Mouse (Mus musculus) gonadal fat pad, adult 2 months (tissue): Measurements from ENCODE around the gene Itgb3. TPM values are rescaled to one million over a fixed set of nuclear protein-coding genes. Genes with fewer than 3 reads are reported as not detected.

Source experiments
- DNase-seq: peaks from one replicate; pipeline ENCODE4 v3.0.0-alpha.2; 2012; ENCODE audit warnings: low read depth
- polyA plus RNA-seq: library from polyadenylated mRNA; depleted of rRNA; stranded (reverse); fragments of >200 nt; gene quantifications from 2 replicates; pipeline ENCODE4 v1.2.3, GENCODE M21; 2012

Gene Itgb3
- polyA plus RNA-seq, 1 experiment, result 3.7 TPM

DNA sequence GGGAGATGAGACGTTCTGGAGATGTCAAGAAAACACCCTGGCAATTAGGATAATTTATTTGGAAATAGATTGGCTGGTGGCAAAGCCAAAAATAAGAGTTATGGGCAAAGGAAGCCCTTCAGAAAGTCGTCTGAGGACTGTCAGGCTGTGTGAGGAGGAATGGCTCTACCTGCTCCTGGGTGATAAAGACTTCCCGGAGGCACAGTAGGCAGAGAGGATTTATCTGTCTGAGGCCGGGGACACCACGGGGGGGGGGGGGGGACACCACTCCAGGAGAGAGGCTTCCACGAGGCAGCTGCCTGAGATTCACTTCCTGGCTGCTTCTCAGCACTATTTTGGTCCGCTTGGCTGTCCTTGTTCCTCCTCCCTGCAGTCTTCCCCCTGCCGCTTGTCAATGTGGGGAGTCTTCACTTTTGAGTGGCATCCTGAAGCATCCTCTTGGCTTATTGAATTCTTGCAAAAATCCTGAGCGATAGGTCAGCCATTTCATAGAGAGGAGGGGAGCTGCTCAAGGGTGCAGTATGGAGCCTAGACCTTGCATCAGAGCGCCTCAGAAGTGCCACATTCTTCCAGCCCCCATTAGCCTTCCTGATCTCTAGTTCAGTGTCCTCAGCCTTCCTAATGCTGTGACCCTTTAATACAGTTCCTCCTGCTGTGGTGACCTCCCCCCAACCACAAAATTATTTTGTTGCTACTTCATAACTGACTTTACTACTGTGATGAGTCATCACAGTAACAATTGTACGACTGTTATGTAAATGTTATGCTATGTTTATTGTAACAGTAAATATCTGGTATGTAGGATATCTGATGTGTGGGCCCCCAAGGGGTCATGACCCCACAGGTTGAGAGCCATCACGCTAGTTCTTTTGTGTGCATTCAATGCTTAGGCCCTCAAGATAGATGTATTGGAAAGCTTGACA lies 14.5 kb downstream of the Itgb3 start:
- DNase-seq, result no peak

DNA sequence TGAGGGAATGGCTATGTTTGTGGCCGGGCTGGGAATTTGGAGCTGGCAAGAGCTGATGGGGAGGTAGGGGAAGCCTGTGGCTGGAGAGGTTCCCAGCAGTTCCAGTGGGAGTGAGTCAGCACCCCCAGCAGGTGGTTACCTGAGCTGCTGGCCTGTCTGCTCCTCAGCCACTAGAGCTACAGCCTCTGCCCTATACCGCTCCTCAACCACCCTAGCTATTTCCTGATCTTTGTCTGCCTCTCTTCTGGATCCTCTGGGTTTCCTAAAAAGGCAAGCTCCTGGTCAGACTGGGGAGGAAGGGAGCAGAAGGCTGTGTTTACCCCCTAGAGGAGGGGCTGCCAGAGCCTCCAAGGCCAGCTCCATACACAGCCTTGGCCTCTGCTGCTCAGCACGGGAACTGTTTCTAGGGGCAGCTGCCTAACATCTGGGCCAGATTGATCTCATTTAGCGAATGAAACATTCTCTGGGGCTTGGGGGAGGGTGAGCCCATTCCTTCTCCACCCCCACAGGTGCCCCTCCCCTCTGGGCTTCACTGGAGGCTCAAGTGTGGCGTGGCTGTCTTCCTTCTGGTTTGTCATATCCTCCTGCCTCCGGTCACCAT lies 17.1 kb downstream of the Itgb3 start:
- DNase-seq, result no peak

DNA sequence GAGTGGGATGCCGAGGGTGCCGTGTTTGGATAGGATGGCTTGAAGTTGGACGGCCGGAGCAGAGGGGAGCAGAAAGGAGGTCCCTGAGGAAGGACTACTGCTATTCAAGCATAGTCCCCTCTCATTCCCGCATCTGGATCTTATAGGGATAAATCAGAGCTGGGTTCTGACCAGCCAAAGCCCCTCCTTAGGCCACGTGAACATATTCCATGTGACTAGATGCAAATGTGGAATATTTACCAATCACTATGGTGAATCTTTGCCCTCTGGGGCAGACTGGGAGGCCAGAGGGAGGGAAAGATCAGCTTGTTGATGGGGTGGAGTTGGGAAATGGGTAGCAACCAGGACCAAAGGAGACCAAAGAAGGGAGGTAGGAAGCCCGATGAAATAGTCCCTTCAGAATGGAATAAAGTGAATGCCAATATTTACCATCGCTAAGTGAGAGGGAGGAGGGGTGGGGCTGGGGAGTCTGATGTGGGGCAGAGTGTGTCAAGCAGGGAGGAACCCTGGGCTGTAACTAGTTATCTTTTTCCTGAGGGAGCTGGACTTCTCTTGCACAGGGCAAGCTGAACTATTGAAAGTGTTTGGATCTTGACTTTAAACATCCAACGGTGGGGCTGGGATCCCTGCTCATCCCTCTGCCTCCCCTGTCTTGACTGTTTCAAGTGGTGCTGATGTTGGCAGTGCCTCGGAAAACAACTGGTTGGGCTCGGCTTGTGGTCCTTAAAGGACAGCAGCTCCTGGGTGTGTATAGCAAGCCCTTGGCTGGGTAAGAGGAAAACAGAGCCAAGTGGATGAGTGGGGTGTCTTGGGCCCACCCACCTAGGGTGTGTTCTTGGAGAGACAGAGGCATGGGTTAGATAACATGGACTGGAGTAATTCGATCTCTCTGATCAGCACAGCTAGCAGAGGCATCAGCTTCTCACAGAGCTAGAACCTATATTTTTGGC lies 17.9 kb downstream of the Itgb3 start:
- no peak for DNase-seq

DNA sequence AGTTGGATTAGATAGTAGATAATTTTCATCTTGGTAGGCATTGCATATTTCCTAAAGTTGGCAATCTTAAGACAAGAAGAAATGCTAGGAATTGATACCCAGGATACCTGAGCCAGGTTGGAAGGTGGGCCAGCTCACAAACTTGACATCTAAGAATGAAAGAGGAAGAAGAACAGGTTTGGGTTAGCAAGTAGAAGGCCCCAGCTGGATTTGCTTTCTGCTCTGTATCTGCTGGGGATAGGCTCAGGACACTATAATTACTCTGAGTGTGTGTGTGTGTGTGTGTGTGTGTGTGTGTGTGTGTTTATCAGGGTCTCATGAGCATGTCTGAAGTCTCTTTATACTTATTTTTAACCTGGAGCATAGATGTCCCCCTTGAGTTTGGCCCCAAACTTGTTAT lies 18.8 kb downstream of the Itgb3 start:
- no peak for DNase-seq

DNA sequence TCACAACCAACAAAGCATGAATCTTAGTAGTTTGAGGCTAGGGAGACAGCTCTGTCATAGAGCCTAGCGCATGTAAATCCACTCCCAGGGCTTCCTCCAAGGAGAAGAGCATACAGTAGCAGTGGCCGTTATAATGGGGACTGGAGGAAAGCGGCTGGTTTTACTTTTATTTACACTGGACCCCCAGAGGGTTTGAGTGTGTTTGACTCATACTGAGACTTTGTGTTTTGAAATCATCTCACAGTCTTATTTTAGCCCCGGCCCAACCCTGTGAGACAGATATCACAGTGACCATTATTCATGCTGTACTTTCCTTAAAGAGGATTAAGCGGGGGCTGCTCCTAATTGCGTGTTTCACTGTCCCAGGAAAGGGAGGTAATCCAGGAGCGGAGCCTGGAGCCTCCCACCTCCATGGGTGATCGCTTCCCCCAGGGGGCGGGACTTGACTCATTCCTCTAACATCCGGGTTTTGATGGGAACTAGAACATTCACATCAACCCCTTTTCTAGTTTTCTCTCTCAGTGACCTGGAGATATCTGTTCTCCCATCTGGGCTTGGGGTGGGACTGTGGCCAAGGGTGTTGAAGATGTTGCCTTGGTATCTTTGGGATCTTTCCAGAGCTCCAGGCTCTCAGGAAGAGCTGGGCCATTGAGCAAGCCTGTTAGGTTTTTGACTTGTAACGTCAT lies 20.0 kb downstream of the Itgb3 start:
- no peak for DNase-seq

DNA sequence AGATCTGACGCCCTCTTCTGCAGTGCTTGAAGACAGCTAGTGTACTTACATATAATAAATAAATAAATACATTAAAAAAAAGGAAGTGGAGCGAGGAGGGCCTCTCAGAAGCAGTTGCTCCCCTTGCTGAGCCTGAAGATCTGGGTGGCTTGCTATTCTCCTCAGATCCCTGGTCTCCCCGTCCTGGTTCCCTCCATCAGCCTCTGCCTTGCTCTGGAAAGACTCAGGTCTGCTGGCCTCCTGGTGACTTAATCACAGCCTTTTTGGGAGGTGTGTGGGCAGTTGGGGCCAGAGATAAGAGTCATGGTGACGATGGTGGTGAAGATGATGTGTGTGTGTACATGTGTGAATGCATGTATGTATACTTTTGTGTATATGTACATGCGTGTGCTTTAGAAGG lies 20.8 kb downstream of the Itgb3 start:
- no peak for DNase-seq

DNA sequence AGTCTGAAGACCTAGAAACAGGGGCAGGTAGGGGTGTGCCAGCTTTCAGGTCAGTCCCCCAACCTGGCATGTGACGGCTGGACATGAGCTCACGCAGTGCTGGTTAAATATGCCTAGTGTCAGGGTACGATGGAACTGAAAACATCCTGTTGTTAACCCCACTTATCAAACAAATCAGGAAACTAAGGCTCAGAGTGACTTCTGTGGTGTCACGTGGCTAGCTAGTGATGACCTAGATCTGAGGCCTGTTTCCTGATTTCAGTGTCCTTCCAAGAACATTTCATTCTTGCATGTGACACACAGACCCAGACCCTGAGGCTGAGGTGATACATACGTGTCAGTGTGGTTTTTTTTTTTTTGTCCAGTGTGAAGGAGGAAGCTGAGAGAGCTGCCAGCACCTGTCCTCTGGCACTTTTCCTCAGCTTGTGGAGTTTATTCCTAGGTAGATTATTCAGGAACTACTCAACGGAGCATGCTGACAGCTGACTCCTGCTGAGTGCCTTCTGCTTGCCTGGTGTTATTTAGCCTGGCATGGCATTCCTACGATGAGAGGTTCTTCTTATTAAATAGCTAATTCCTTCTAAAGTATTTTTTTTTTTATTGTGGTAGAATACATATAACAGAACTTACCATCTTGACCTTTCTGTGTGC lies 22.5 kb downstream of the Itgb3 start:
- no peak for DNase-seq

DNA sequence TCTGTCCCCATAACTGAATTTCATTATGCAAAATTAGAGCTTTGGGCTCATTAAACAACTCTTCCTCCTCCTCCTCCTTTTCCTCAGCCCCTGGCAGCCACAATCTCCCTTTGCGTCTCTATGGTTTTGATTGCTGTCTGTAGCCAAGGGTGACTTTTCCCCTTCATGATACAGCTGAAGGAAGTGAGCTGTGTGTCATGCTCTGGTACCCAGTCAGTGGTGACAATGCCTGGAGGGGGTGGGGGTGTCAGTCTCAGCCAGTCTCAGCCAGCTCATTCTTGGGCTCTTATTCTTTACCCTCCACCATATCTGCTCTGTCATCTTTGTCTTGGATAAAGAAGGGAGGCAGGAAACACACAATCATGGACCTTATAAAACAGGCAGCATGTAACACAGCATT lies 23.5 kb downstream of the Itgb3 start:
- DNase-seq, result no peak

DNA sequence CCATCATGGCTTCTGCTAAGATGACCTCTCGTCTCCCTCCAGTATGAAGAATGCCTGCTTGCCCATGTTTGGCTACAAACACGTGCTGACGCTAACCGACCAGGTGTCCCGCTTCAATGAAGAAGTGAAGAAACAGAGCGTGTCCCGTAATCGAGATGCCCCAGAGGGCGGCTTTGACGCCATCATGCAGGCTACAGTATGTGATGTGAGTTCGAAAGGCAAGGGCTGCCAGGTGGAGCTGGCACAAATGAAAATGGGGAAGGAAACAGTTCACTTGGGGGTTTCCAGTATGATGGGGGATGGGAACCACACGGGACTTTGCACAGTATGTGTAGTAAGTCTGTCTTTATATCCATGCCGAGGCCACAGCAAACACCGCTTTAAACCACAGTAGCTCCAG lies 29.2 kb downstream of the Itgb3 start:
- DNase-seq, result no peak

DNA sequence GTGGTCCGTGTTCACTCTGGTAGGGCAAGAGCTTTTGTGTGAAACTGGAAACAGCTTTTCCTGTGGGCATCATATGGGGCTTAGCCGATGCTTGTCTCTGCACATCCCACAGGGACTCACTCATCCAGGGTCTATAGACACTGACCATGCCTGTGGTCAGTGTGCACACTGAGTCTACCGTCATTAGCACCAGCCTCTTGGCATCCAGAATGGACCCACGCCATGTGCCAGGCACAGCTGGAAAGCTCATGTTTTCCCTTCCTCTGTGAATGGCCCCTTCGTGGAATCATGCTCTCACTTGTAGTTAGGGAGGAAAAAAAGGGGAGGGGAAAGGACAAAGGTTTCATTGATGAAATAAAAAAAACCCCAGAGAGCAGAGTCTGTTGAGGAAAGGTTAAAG lies 30.2 kb downstream of the Itgb3 start:
- no peak for DNase-seq

DNA sequence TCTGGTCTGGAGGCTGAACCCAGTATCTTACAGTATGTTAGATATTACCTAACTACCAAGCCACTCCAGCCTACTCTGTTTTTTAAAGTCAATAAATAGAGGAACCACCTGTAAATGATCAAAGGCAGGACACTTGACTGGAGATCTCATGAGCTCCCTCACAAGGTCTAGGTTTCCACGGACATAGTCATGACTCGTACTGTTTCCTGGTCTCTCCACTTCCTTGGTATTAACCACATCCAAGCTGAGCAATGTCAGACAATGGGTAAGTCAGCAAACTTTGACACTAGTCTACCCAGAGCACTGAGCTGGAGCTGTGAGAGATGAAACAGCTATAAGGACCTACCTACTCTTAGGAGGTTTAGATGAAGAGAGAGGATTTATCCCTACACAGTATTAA lies 31.1 kb downstream of the Itgb3 start:
- DNase-seq, result no peak

DNA sequence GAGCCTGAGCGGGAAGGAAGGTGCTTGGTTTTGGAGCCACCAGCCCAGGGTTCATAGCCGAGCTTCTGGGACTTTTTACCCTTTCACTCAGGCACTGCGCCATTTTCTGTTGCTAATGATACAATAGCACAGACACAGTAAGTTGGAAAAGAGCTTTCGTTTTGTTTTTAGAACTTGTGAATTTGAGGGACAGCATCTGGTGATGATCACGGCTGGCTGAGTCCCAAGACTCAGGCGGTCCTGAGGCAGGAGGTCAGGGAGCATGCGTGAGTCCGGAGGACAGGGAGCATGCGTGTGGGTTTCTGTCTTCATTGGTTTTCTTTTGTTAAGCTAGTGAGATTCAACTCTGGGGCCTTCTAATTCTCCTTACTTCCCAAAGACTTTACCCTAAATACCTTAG lies 31.8 kb downstream of the Itgb3 start:
- no peak for DNase-seq

DNA sequence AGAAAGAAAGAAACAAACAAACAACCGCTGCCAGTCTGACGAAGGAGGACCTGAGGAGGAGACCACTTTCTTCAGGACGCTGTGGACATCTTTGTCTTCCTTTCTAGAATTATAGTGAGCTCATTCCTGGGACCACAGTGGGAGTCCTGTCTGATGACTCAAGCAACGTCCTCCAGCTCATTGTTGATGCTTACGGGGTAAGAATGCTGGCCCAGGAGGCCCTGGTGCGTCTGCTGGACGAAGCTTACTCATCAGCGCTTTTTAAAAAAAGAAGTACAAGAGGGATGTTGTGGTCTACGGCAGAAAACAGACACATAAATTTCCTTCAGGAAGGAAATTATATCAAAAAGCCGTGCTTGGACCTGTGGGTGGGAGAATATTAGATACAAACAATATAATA lies 33.1 kb downstream of the Itgb3 start:
- no peak for DNase-seq

DNA sequence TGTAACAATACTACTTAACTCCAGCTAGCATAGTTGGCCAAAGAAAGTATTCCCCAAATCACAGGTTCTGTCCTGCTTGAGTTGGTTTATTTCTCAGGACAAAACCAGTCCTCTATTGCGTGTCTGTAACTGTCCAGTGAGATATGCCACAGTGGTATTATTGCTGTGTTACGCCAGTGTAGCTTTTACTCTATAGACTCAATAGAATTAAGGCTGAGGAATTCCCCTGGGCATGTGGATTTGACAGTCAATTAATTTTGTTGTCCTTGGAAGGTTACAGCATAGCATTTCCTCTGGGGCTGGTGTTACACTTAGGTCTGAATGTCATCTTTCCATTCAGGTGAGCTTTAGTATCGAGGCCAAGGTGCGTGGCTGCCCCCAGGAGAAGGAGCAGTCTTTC lies 35.4 kb downstream of the Itgb3 start:
- DNase-seq, result peak; percentile 83

DNA sequence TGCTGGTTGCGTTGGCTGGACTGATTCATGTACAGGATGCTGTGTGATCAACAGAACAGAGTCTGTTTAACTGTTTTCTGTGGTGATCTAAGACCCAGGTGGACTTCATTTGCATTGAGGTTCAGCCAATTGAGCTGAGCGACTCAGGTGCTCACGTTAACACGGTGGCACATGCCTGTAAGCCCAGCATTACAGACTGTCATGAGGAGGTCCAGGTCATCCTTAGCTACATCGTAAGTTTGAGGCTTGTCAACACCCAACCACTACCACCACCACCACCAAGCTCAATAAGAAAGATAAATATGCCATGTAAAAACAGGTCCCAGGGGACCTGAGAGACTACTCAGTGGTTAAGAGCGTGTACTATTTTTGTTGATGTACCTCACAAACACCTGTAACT lies 37.6 kb downstream of the Itgb3 start:
- DNase-seq, result no peak

DNA sequence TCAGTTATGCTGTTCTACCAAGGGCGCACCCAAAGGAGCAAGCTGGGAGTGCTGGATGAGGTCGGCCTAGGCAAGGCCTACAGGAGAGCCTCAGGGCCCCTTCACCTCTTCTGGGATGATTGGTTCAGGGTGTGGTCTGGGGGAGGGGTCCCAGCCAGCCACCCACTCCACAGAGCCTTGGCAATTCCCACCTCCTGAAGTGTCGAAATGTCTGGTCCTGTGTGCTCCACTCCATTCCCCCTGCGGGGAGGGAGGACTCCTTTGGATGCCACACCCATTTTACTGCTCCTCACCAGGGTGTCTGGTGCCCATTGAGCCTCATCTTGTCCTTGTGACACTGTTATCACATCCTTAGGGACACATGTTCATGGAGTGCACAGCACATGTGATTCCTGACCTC lies 38.4 kb downstream of the Itgb3 start:
- DNase-seq, result no peak

DNA sequence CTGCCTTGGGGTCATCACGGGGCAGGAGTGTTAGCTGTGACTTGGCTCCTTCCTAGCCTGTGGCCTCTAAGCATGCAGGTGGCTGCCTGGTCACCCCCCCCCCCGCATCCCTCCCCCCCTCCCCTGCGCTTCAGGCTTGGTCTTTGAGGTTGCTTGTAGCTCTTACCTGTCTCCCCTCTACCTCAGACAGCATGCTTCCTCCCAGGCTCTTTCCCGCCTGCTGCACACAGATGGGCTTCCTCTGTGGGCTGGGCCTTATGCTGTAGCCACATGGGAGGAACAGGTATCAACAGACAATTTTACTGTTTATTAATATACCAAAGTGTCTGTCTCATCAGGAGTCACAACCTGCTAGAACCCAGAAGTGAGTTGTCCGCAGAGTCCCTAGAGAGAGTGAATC lies 38.8 kb downstream of the Itgb3 start:
- DNase-seq, result no peak

DNA sequence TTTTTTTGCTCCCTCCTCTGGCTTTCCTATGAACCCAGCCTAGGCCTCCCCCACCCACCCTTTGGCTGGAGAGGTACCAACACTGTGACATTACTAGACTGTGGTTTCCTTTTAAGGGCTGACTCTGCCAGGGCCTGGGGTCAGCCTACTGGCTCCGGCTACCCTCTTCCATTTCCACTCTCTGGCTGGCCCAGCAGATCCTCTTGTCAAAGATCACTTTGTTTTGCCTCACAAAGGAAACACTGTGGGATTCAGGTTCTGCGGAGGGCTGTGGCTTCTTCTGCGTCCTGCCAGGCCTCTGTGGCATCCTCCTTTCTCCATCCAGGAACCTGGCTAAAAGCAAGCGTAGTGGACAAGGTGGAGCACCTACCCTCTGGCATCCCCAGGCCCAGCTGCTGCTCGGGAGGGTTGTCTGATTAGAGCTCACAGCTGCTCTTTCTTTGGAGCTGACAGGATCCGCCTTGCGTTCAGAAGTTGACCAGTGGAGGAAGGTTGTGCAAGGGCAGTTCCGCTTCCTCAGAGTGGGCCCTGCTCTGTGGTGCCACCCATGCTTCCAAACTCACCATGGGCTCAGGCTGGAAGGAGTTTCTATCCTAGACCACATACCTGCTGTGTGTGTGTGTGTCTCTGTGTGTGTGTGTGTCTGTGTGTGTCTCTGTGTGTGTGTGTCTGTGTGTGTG lies 39.5 kb downstream of the Itgb3 start:
- DNase-seq, result no peak

DNA sequence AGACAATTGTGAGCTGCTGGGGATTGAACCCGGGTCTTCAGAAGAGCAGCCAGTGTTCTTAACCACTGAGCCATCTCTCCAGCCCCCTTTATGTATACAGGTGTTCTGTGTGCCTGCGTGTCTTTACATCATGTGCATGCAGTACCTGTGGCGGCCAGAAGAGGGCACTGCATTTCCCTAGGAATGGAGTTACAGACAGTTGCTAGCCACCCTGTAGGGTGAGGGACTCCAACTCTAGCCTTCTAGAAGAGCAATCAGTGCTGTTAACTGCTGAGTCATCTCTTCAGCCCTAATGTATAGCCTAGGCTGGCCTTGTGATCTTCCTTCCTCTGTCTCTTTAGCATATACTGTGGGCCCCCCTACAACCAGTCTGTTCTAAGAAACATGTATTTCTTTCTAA lies 40.8 kb downstream of the Itgb3 start:
- no peak for DNase-seq

DNA sequence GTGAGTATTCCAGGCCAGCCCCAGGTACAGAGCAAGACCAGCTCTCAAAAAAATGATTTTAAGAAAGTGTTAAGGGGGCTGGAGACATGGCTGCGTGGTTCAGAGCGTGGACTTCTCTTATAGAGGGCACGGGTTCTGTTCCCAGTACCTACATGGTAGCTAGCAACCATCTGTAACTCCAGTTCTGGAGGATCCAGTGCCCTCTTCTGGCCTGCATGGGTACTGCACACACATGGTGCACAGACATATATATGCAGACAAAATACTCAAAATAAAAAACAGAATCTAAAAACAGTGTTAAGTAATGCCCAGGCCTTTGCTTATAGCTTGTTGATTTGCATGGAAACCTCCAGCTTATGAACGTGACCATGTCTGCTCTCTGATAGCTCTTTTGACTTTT lies 52.8 kb downstream of the Itgb3 start:
- no peak for DNase-seq

DNA sequence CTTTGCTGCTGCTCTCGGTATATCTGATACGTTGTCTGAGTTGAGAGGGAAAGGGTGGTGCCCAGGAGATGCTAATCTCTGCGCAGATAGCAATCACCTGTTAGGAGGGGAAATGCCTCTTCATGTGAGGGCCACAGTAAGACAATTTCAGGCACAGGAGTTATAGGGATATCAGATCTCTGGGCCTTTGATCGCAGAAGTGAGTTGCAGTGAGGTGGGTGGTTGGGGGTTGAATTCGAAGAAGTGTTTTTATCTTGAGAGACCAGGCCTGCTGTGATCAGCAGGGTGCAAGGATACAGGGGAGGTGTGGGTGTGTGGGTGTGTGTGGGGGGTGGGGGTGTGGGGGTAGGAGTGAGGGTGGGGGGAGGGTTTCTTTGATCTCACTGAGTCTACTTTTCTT lies 53.3 kb downstream of the Itgb3 start:
- no peak for DNase-seq
